Mouse (Mus musculus) kidney, postnatal 14 days (tissue): ENCODE results near the gene Kntc1.
"Not testable (repeated sequence)": the region's sequence is repeated elsewhere in the genome, so short reads cannot be mapped to it uniquely, and the experiment has no call there.

Source experiments
- DNase-seq: peaks from one replicate; pipeline ENCODE4 v3.0.0; 2022; ENCODE audit warnings: mixed read lengths

Kntc1 gene

DNA sequence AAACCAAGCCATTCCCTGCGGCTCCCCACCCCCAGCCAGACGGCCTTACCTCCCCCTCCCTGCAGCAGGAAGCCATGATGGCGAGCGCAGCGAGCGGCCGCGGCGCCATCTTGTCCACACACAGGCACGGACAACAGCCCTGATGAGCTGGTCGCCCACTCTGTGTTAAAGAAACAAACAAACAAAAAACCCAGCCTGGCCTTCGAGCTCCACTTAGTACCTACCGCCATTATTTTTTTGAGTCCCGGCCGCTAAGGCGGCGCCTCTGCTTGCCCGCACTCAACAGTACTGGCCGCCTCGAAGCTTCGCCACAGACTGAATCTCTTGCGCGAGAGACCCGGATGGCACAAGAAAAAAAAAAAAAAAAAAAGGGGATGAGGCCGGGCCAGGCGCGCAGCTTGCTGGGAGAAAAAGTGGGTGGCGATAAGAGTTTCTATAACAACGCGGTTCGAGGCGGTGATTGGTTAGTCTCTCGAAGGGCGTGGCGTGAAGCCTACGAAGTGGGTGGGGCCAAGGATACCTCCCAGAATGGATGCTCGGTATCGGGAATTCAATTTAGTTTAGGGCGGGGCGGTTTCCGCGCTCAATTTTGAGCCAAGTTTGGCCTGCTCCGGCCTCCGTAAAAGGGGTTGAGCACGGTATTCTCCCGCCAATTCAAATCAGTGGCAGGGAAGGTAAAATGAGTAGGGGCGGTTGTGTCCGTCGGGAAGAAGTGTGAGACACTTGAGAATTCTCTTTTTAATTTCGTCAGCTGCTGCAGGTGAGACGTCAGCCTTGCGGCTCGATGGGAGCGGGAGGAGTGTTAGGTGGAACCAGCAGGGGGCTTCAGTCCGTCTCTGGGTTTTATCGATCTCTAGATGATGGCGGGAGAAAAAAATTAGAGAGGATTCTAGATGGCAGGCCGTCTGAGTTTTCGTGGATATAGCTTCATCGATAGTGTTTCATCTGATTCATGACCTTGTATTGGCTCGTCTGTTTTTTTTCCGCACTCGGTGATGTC is at the start of gene Kntc1, which contains the start of gene Rsrc2:
Gene Kntc1 (plus strand): TSS at position 652 of the 1,000 bp plus-strand sequence.
Gene Rsrc2 (minus strand): TSS at position 350 of the 1,000 bp plus-strand sequence.
- peak; percentile 99 for DNase-seq

DNA sequence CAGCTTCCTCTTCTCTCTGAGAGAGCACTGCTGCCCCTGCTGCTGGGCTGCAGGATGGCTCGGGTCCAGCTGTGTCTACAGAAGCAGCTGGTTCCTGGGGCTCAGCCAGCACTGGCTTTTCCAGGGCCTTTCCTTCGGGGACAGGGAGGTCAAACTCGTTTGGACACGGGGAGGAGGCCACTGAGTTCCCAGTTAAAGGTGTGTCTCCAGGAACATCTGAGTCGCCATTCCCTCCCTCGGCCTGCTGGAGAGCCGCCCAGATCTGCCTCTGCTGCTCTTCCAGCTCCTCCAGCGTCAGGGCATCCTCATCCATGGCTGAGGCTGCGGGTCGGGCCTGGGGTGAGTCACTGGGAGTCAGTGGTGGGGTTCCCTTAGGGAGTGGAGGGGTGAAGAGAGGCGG is 48.9 kb upstream of the Kntc1 start:
- DNase-seq: peak; percentile 79

DNA sequence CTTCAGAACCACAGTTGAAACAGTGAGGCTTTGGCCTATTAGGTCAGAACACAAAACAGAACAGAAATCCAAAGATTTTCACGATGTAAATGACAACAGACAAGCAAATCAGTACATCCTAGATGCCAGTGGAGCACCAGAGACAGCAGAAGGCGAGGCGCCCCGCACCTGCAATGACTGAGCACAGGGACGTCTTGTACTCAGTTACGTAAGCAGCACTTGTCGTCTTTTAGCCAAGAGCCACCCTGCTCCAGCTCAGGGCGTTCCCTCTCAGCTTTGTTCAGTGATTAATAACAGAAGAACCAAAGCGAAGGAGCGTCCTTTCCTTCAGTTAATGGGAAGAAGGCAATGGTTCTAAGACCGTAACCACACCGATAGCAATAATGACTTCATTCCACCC is 40.9 kb upstream of the Kntc1 start:
- DNase-seq: no peak

- peak; percentile 21 for DNase-seq
These were observed 39.9 kb upstream of the Kntc1 start for GRCm38 (mm10) chr5:123709571-123709970.

GRCm38 (mm10) chr5:123713782-123714181 is 35.7 kb upstream of the Kntc1 start:
- no peak for DNase-seq

GRCm38 (mm10) chr5:123714622-123715021 is 34.9 kb upstream of the Kntc1 start:
- DNase-seq: no peak

DNA sequence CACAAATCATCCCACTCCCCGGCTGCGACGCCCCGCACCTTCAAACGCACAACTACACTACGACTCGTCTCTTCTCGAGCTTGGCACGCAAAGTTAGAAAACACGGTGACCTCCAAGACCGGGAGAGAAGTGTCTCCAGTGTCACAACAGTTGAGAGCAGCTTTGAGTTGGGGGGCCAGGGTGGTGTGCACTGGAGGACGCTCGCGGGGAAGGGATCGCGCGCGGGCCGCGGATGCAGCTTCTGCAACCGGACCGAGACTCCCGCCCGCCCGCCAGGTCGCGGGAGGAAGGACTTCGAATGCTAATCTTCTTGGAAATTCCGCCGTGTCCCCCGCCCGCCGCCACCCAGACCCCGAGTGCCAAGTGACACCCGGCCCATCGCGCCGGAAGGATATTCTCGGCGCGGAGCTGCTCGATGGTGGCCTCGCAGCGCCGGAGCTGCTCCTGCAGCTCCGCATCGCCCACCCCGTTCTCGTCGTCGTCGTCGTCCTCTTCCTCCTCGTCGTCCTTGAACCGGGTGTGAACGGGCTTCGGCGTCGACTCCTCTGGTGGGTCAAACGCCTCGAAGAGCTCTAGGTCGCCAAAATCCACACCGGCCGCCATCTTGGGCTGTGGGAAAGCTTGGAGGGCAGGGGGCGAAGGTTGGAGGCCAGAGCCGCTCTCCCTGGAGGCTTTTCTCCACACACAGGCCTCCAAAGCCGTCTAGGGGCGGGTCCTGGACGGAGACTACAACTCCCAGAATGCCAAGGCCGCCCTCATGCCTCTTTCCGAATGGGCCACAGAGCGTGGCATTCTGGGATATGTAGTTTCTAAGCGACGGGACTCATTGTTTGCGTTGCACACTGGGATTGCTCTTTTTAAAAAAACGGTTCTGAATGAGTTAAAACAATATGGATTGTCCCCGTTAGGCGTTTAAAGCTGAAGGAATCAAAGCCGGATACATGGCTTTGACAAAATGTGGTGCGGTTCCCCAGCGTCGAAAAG is 28.9 kb upstream of the Kntc1 start, which contains the start of gene Zcchc8:
Gene Zcchc8 (minus strand): TSS at position 773 of the 984 bp plus-strand sequence.
- peak; percentile 97 for DNase-seq

- DNase-seq: not testable (repeated sequence)
These were observed 25.7 kb upstream of the Kntc1 start for GRCm38 (mm10) chr5:123723816-123724215.

DNA sequence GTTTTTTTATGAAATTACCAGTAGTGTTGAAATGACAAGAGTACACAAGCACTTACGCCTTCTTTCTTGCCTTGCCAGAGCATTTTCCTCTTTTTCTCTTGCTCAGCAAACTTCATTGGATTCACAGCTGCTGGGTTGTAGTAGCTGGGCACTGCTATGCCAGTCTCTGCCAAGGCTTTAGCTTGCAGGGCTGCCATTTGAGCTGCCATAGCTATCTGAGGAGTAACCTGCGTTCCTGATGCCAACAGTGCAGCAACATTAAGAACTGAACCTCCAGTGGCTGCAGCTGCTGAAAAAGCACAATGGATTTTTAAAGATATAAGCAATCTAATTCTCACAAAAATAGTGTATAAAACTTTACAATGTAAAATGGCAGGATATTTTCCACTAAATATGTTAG is 18.5 kb upstream of the Kntc1 start:
- no peak for DNase-seq

DNA sequence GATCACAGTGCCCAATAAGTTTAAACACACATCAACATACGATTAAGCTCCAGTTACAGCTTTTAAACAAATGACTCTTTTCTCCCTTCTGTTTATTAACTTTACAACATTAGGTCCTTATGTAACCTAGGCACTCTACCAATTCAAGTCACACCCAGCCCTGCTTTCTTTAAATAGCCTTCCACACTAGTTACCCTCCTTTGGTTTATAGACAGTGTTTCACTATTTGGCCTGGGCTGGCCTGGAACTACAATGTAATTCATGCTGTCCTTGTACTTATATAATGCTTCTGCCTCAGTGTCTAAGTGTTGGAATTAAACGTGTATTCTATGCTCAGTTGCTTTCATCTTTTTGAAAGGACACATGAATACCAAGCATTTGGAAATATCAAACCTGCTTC is 5.2 kb upstream of the Kntc1 start:
- no peak for DNase-seq

DNA sequence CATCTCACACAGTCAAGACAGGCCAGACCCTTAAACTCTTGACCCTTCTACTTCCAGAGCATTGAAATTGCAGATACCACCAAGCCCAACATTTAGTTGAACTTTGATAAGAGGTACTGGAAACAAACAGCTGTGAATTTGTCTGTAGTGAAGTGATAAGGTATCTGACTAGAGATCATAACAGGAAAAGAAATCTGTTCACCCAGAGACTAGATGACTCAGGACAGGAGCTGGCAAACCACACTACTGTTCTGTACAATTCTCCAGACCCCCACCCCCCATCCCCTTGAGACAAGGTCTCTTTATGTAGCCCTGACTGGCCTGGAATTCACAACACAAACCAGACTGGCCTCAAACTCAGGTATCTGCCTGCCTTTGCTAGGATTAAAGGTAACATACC is 3.3 kb upstream of the Kntc1 start:
- no peak for DNase-seq

GRCm38 (mm10) chr5:123747604-123748003 is 1.9 kb upstream of the Kntc1 start:
- no peak for DNase-seq

DNA sequence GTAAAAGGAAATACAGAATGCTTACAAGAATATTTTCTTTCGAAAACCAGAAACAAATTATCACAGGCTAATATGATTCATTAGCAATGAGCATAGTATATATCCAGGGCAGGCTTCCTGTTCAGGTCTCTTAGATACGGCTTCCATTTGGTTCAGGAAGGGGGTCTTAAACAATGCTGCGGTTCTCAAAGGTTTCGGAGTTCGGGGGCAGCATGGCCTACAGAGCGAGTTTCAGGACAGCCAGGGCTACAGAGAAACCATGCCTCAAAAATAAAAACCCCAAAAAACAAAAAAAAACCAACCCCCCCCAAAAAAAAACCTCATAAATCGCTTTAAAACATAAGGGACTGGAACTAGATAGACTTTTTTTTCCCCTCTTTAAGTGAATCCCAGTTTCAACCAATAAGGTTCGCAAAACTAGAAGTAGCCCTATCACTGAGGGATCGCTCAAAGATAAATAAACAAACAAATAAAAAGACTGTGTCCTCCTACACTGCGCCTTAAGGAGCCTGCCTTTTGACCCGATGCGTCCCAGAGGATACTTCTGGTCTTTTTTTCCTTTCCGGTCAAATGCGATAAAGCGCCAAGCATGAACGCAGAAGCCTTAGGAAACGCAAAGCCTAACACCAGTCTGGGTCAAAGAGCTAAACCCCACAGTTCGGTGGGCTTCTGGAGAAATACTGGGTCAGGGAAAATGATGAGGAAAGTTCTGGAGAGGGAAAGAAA is 1.0 kb upstream of the Kntc1 start:
- DNase-seq: no peak

DNA sequence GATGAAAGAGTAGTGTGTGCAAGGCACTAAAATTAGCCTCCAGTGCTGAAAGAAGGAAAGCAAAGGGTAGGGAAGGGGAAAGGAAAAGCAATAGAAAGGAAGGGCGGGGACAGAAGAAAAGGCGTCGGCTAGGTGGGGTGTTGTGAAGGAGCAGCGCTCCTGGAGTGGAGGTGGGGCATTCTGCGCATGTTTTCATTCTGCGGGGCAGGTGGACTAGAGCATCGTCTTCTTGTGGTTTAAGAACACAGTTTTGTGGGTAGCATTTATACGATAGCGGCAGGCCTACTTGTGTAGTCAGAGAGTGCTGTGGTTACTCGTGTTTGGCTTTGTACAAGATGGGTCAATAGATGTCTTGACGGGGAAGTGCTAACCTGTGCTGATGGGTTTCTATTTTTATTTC is 16.0 kb downstream of the Kntc1 start:
- no peak for DNase-seq

DNA sequence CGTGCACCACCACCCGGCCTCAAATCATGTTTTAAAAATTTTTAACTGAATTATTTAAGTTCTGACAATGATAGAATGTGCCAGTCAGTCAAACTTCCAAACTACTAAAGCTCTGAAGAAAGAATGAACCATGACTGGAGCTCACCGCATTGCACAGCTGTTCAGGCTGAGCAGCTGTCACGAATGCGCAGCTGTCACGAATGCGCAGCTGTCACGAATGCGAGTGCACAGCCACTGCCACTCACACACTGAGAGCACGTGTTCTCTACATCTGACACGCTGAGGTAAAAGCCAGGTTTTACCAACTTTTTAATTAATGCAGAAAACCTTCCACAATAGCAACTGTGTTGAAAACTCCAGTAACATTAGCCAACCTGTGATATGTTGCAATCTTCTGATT is 16.9 kb downstream of the Kntc1 start:
- DNase-seq: not testable (repeated sequence)

GRCm38 (mm10) chr5:123773441-123773840 is 23.9 kb downstream of the Kntc1 start:
- DNase-seq: no peak

DNA sequence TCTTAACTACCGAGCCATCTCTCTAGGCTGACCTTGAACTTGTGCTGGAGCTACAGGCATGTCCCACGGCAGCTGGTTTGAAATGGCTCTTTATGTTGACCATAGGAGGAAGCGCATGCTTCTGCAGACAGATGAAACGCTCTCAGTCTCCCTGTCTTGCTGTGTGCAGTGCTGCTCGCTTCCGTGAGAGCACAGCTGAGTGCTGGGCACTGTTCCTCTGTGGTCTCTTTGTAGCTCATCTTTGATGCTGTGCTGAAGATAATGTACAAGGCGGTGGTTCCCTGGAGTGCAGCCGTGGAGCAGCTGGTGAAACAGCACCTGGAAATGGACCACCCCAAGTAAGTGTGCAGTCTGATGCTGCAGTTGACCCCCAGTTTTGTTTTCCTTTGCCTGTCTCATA is 31.2 kb downstream of the Kntc1 start:
- no peak for DNase-seq

DNA sequence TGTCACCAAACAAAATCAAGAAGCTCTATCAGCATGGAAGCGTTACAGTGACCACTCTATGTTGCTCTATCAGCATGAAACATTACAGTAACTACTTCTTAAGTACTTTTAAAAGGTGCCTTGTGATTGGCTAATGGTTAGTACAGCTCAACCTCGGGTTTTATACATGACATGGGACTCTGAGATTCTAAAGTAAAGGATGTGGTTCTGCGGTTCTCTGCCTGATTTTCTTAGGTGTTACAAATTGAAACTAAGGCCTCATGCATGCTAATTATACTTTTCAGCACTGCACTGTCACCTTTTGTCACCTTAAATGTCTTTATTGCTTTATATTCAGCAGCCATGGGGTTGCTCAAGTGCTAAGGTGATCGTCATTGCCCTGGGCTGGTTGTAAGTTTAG is 32.3 kb downstream of the Kntc1 start:
- no peak for DNase-seq

GRCm38 (mm10) chr5:123788976-123789375 is 39.5 kb downstream of the Kntc1 start:
- no peak for DNase-seq

- no peak for DNase-seq
These were observed 43.6 kb downstream of the Kntc1 start for GRCm38 (mm10) chr5:123793081-123793480.

- no peak for DNase-seq
These were observed 56.8 kb downstream of the Kntc1 start for GRCm38 (mm10) chr5:123806334-123806733.

- no peak for DNase-seq
These were observed 59.0 kb downstream of the Kntc1 start for GRCm38 (mm10) chr5:123808541-123808940.
